Mouse (Mus musculus): Measurements from ENCODE around the gene Nckap5.

The Nckap5 gene

GRCm38 (mm10) chr1:126233196-126233595 is 597.4 kb downstream of the Nckap5 start:
- no peak for ATAC-seq (ENCODE audit: insufficient number of reproducible peaks, low FRiP score, low TSS enrichment)

GRCm38 (mm10) chr1:126231199-126231598 is 599.4 kb downstream of the Nckap5 start:
- ATAC-seq (ENCODE audit: insufficient number of reproducible peaks, low FRiP score, low TSS enrichment), result no peak

GRCm38 (mm10) chr1:126210212-126210611 is 620.4 kb downstream of the Nckap5 start:
- no peak for ATAC-seq (ENCODE audit: insufficient number of reproducible peaks, low FRiP score, low TSS enrichment)

GRCm38 (mm10) chr1:126209743-126210142 is 620.9 kb downstream of the Nckap5 start:
- no peak for ATAC-seq (ENCODE audit: insufficient number of reproducible peaks, low FRiP score, low TSS enrichment)

- ATAC-seq (ENCODE audit: insufficient number of reproducible peaks, low FRiP score, low TSS enrichment), result no peak
Measured at GRCm38 (mm10) chr1:126209131-126209530, 621.5 kb downstream of the Nckap5 start.

- no peak for ATAC-seq (ENCODE audit: insufficient number of reproducible peaks, low FRiP score, low TSS enrichment)
Measured at GRCm38 (mm10) chr1:126196937-126197336, 633.7 kb downstream of the Nckap5 start.

GRCm38 (mm10) chr1:126190353-126190752 is 640.2 kb downstream of the Nckap5 start:
- no peak for ATAC-seq (ENCODE audit: insufficient number of reproducible peaks, low FRiP score, low TSS enrichment)

- ATAC-seq (ENCODE audit: insufficient number of reproducible peaks, low FRiP score, low TSS enrichment), result no peak
Measured at GRCm38 (mm10) chr1:126183751-126184150, 646.8 kb downstream of the Nckap5 start.

GRCm38 (mm10) chr1:126168579-126168978 is 662.0 kb downstream of the Nckap5 start:
- no peak for ATAC-seq (ENCODE audit: insufficient number of reproducible peaks, low FRiP score, low TSS enrichment)

GRCm38 (mm10) chr1:126168131-126168530 is 662.5 kb downstream of the Nckap5 start:
- ATAC-seq (ENCODE audit: insufficient number of reproducible peaks, low FRiP score, low TSS enrichment), result no peak

GRCm38 (mm10) chr1:126167546-126167945 is 663.1 kb downstream of the Nckap5 start:
- ATAC-seq (ENCODE audit: insufficient number of reproducible peaks, low FRiP score, low TSS enrichment), result no peak

GRCm38 (mm10) chr1:126159287-126159686 is 671.3 kb downstream of the Nckap5 start:
- no peak for ATAC-seq (ENCODE audit: insufficient number of reproducible peaks, low FRiP score, low TSS enrichment)

GRCm38 (mm10) chr1:126155816-126156215 is 674.8 kb downstream of the Nckap5 start:
- ATAC-seq (ENCODE audit: insufficient number of reproducible peaks, low FRiP score, low TSS enrichment), result no peak

GRCm38 (mm10) chr1:126153516-126154234 is 676.9 kb downstream of the Nckap5 start:
- no peak for ATAC-seq (ENCODE audit: insufficient number of reproducible peaks, low FRiP score, low TSS enrichment)

- ATAC-seq (ENCODE audit: insufficient number of reproducible peaks, low FRiP score, low TSS enrichment), result no peak
Measured at GRCm38 (mm10) chr1:126152217-126152616, 678.4 kb downstream of the Nckap5 start.

- ATAC-seq (ENCODE audit: insufficient number of reproducible peaks, low FRiP score, low TSS enrichment), result no peak
Measured at GRCm38 (mm10) chr1:126149966-126150365, 680.6 kb downstream of the Nckap5 start.

- ATAC-seq (ENCODE audit: insufficient number of reproducible peaks, low FRiP score, low TSS enrichment), result no peak
Measured at GRCm38 (mm10) chr1:126135717-126136116, 694.9 kb downstream of the Nckap5 start.

- ATAC-seq (ENCODE audit: insufficient number of reproducible peaks, low FRiP score, low TSS enrichment), result no peak
Measured at GRCm38 (mm10) chr1:126132316-126132715, 698.3 kb downstream of the Nckap5 start.

GRCm38 (mm10) chr1:126129129-126129528 is 701.5 kb downstream of the Nckap5 start:
- ATAC-seq (ENCODE audit: insufficient number of reproducible peaks, low FRiP score, low TSS enrichment), result no peak

- no peak for ATAC-seq (ENCODE audit: insufficient number of reproducible peaks, low FRiP score, low TSS enrichment)
Measured at GRCm38 (mm10) chr1:126123111-126123510, 707.5 kb downstream of the Nckap5 start.

GRCm38 (mm10) chr1:126120506-126120905 is 710.1 kb downstream of the Nckap5 start:
- no peak for ATAC-seq (ENCODE audit: insufficient number of reproducible peaks, low FRiP score, low TSS enrichment)

- no peak for ATAC-seq (ENCODE audit: insufficient number of reproducible peaks, low FRiP score, low TSS enrichment)
Measured at GRCm38 (mm10) chr1:126116034-126116433, 714.6 kb downstream of the Nckap5 start.

Data from cerebellum, adult (tissue).